Mouse (Mus musculus) heart, embryonic 10.5 days (tissue): ENCODE measurements around the gene Cldn34c4. TPM values are rescaled to one million over a fixed set of nuclear protein-coding genes. Genes with fewer than 3 reads are reported as not detected.

Experiments used
- DNase-seq: peaks from one replicate; pipeline ENCODE4 v3.0.0-alpha.2; 2017; ENCODE audit warnings: low spot score
- H3K27ac ChIP-seq: fragments of 300-500 bp; sonication (generic); 2 replicates; pipeline ENCODE4 v1.5.1; 2016; ENCODE audit warnings: mild to moderate bottlenecking
- H3K27me3 ChIP-seq: fragments of 300-500 bp; sonication (generic); 2 replicates; pipeline ENCODE4 v1.6.1; 2016; ENCODE audit warnings: mild to moderate bottlenecking; ENCODE audit not compliant: poor library complexity, insufficient read depth, severe bottlenecking
- H3K36me3 ChIP-seq: fragments of 300-500 bp; sonication (generic); 2 replicates; pipeline ENCODE4 v1.6.1; 2016; ENCODE audit warnings: mild to moderate bottlenecking, moderate library complexity
- H3K4me1 ChIP-seq: fragments of 300-500 bp; sonication (generic); 2 replicates; pipeline ENCODE4 v1.6.1; 2016; ENCODE audit warnings: mild to moderate bottlenecking
- H3K4me3 ChIP-seq: fragments of 300-500 bp; sonication (generic); 2 replicates; pipeline ENCODE4 v1.5.1; 2016; ENCODE audit warnings: mild to moderate bottlenecking, moderate library complexity
- H3K9me3 ChIP-seq: fragments of 300-500 bp; sonication (generic); 2 replicates; pipeline ENCODE4 v1.6.1; 2016; ENCODE audit warnings: mild to moderate bottlenecking, moderate library complexity
- WGBS: fragments of 180-500 bp; shearing (Covaris S2); methylation state at CpG from one replicate; pipeline ENCODE4 v1.1.7; 2016; 5-methylcytosine and 5-hydroxymethylcytosine counted together
- polyA plus RNA-seq: library from polyadenylated mRNA; unstranded; fragments of >200 nt; fragmentation: Nextera tagmentation; extraction: Ambion mirVana; gene quantifications from 2 replicates; pipeline ENCODE4 v1.2.1, GENCODE M21; 2016

The Cldn34c4 gene
- polyA plus RNA-seq = not detected in 2 replicates

DNA sequence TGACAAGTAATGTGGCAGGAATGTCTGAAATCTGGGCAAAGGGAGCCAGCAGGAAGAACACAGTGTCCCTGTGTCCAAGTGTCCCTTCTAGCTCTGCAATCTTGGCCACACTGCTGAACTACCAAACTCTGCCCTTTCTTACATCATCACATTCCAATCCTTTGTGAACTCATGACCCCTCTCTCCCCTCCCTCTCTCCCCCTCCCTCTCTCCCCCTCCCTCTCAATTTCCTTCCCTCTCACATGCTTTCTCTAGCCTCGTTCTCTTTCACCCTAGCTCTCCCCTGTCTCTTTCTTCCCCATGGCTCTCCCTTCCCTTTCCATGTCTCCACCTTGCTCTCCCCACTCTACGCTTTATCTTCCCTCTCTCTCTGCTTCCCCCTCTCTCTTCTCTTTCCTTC lies at the start of gene Cldn34c4:
Cldn34c4 (minus strand) TSS at position 101 of the 400 bp plus-strand sequence.
- Histone ChIP-seq H3K9me3 (no peaks in the 10 kb centered on the region), H3K4me3 (no peak within 1 kb of the TSS), H3K27me3 (no peaks in the 10 kb centered on the region), H3K36me3 (no peaks in the 10 kb centered on the region), H3K4me1 (no peaks in the 10 kb centered on the region), H3K27ac (no peak within 1 kb of the TSS)
- 68% methylated on average over 2 of the region's 2 CpGs for WGBS
- no peak for DNase-seq

DNA sequence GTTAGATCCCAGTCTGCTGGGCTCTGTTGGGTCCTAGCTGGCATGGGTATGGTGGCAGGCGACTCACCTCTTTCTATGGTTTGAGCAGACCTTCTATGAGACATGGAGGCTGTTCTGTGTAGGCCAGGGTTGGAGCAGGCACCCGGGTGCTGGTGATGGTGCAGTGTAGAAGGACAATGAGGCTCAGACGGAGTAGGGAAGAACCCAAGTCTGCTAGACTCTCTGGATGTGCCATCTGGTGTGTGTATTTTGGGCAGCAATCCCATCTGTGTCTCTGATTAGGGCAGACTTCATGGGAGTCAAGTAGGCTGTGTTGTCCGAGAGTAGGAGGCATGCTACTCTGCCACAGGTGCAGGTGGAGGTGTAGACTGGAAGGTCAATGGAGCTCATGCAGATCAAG lies 10.7 kb upstream of the Cldn34c4 start:
- no peaks in the 10 kb centered on the region for H3K9me3 ChIP-seq
- H3K27me3 ChIP-seq = no peaks in the 10 kb centered on the region
- WGBS = 68% methylated on average over 4 of the region's 4 CpGs
- no peaks in the 10 kb centered on the region for H3K36me3 ChIP-seq
- no peak overlapping the region for H3K4me3 ChIP-seq
- H3K4me1 ChIP-seq = no peaks in the 10 kb centered on the region
- H3K27ac ChIP-seq = no peak overlapping the region
- DNase-seq = no peak
